Mouse (Mus musculus) retina, postnatal 7 days (tissue): ENCODE data around the gene Tmem82.

Experiments
- DNase-seq: peaks from one replicate; pipeline ENCODE4 v3.0.0-alpha.2; 2012; ENCODE audit warnings: low read depth, low spot score

Gene Tmem82

DNA sequence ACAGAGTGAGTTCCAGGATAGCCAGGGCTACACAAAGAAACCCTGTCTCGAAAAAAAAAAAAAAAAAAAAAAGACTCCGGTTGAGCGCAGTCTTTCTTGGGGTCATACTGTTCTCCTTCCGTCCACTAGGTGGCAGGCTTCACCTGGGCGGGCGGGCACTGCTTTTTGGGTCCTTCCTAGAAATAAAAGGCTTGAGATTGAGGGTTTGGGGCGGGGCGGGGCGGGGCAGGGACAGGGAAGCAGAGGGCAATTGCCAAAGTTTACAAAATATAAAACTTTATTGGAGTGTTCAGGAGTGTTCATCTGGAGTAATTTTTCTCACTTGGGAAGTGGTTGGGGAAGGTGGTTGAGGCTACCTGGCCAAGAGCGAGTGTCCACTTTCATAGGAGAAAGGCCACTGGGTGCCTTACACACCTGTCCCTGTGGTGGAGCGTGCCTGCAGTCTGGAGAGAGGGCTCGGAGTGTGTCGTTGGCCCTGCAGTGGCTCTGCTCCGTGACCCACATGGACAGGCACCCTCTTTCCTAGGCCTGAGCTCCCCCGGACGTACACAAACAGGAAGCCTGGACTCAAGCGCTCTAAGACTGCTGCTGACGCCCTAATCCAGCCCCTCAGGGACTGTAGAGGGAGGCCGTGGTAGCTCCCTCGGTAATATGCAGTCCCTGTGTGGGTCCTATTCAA, at the start of gene Tmem82:
Gene Tmem82, minus strand, starts transcription at position 69 of the 679 bp plus-strand sequence.
- DNase-seq: no peak

DNA sequence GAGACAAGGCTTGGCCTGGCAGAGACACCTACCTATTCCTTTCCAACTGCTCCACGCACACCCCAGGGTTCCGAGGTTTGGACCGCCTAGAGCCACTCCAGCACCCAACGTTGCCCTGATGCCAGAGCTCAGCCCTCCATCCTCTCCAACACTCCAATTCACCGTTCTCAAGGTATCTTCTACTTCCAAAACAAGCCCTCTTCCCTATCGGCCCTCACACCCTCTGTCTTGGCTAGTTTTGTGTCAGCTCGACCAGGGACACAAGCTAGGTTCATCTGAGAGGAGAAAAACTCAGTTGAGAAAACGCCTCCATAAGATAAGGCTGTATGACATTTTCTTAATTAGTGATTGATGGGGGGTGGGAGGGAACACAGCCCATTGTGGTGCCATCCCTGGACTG, 46.4 kb upstream of the Tmem82 start, which contains the start of gene Plekhm2:
Gene Plekhm2, minus strand, starts transcription at position 101 of the 400 bp plus-strand sequence.
- no peak for DNase-seq

DNA sequence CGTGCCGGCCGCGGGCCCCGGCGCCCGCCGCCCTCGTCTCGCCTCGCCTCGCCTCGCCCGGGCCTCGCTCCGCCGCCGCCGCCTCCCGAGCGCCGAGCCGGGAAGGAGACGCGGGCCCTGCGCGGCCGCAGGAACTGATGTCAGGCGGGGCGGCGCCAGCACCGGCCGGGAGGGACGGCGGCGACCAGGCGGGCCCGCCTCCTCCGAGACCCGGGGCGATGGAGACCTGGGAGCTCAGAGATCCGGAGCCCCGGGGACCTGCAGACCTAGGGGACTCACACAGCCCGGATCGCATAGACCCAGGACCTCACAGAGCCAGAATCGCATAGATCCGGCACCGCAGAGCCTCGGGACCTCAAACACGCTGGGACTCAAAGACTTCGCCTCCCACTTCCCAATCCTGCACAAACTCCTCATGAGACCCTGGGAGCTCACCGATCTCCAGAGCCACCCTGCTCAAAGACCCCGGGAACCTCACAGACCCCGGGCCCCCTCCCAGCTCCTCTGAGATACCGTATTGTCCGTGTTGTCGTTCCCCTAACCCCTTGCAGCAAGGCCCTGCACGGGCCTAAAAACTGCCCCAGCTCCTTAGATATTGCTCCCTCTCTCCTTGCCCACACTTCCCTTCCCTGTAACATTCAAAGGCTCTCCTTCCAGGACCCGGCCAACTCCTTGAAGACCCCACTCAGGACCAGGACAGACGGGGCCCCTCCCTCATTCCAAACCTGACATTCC, 45.7 kb upstream of the Tmem82 start:
- peak; percentile 42 for DNase-seq

DNA sequence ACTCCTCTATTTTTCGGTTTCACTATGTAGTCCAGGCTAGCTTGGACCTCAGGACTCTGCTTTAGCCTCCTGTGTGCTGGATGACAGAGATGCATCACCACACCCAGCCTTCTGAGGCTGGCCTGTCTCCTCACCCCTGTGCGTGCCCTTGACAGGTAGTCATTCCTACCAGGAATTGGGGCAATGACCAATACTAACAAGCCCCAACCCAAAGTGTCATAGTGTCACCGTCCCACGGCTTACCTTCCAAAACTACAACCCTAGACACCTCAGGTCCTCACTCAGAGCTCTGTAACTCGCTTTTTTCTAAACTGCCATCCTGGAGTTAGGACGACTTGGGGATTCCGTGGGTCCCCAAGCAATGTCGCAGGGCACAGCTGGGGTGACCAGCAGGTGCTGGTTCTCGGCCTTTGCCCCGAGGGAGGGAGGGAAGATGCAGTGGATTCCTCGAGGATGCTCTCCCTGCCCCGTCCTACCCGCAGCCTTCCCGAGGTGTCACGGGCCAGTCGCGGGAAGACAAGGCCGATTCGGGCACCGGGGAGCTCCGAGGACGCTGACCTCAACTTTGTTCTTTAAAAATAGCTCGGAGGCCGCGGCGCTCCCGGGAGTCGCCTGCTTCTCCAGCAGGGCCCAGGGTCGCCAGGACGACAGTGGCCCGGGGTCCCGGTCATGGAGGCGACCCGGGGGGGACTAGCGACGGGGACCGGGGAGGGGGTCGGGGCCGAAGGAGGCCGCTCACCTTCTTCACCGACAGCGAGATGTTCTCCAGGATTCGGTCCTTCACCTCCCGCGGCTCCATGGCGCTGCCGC, 44.9 kb upstream of the Tmem82 start:
- no peak for DNase-seq

DNA sequence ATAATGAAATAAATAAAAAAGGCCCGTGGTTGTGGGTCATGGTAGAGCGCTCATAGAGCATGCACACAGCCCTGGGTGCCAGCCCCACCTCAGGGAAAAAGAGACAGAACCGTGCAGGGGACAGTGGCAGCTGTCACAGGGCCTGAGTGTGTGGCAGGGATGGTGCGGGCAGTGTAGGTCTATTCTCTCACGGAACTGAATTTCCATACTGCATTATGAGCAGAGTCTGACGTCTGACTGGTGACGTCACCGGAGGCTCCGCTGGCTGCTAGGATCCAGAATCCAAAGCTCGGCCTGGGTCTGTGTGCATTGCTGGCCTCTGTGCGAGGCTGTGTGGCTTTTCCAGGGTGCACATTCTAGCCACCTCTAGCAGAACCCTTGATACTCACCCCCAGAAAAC, 42.5 kb upstream of the Tmem82 start:
- no peak for DNase-seq

DNA sequence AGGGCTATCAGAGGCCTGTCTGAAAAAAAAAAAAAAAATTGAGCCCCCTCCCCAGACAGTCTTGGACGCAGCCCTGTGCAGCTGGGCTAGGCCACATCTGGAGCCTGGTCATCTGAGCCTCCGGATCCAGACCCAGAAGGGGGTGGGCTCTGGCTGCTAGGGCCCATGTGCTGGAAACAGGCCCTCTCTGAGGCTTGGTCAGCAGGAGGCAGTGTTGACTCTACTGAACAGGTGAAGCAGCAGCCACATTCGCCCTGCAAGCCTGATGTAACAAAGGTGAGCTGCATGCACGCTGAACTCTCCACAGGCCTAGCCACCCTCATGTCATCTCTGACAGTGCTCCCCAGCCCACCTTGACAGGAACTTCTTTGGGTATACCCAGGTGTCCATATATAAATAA, 41.3 kb upstream of the Tmem82 start:
- DNase-seq: no peak

DNA sequence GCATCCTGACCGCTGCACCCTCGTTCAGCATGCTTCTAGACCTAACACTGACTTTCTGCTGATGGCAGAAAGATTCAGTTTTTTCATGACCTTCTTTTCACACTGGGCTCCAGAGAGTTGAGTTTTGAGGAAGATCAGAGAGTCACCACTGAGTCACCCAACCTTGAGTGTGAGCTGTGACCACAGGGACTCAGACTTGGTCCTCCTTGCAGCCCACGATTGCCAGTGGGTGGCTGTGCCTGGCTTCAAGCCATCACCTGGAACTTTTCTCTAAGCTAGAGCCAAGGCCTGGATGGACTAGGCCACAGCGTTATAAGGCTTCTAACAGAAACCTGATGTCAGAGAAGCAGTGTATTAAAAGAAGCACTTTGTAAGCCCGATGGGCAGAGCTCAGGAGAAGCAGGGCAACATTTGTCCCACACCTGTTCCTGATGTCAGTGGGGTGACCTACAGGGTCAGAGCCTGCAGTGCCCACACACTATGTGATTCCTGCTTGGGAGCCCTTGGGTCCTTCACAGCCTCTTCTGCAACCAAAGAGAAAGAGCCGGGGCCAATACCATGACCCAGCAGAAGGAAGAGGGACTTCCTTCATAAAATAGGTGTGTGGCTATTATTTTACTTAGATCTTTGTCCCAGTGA, 40.5 kb upstream of the Tmem82 start:
- DNase-seq: no peak

DNA sequence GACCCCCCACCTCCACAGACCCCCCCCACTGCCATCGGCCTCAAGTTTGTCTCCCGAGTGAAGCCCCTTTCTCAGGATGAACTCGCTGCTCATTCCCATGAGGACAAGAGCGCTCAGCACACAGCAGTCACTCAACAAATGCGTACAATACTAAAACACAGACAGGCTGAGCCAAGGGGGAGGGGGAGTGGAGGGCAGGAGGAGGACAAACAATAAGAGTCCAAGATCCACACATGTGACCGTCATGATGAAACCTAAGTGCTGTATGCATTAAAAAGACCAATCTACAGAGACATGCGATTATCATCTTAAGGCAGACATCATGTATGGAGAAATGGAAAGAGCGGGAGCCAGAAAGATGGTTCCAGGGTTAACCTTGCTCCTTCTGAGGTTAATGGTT, 38.5 kb upstream of the Tmem82 start:
- DNase-seq: no peak

DNA sequence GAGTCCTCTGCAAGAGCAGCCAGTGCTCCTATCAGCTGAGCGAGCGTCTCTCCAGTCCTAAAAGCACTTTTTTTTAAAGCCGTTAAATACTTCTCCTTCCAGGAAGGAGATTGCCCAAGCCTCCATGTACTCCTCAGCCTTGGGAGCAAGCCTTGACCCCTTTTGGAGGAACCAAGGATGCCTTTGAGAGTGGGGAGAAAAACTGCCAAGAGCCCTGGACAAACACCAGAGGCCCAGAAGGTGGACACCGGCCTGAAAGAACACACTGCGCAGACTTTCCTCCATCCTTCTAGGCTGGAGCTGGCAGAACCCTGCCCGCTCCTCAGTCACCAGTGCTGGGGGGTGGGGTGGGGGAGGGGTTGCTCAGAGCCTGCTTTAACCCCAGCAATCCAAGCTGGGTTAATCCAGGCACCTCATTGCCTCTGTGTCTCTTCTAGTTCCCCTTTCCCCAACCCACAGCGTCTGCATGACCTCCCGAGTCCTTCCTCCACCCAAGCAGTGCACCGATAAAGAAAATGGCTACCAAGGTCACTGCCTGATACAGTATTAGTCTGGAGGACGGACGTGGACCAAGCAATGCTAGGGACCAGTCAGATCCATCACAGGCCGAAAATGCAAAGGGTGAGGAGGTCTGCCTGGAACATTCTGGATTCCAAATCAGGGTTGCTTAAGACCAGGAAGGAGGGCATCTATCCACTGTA, 37.6 kb upstream of the Tmem82 start:
- no peak for DNase-seq

DNA sequence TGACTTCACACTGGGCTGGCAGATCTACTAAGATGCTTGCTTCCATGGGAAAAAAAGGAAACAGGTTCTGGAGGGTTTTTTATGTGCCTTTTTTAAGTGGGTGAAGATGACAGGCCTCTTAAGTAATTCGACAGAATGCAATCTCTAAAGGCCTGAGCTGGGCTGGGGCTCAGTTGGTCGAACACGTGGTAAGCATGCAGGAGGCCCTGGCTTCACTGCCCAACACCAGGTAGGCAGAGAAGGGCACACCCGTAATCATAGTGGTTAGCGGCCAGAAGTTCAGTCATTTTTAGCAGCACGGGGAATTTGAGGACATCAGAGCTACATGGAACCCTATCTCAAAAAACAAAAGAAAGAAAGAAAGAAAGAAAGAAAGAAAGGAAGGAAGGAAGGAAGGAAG, 36.1 kb upstream of the Tmem82 start:
- DNase-seq: no peak

DNA sequence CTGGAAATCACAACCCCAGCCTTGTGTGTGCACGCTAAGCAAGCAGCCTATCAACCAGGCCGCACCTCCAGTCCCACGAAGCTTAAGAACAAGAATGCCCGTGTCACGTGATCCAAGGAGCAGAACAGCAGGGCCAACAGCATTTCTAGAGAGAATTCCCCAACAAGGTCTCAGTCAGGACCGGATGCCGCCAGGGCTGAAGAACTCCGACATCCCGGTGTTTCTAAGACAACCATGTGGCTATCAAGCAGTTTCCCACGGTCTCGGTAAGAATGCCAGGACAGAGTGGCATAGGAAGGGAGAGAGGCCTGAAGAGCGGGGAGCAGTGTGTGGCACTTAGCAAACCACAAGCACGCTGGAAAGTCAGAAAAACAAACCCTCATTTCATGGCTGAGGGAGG, 35.4 kb upstream of the Tmem82 start:
- no peak for DNase-seq

DNA sequence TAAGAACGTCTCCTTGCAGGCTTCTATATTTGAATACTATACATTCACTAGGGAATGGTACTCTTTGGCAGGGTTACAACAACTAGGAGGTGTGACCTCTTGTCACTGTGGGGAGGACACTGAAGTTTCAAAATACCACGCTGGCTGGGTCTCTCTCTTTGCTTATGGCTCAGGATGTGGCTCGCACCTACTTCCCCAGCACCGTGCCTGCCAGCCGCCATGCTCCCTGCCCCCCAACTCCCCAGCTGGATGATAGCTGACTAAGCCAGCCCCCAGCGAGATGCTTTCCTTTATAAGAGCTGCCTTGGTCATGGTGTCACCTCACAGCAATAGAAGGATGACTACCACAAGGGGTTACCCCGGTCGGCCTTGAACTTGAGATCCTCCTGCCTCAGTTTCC, 34.6 kb upstream of the Tmem82 start:
- no peak for DNase-seq

DNA sequence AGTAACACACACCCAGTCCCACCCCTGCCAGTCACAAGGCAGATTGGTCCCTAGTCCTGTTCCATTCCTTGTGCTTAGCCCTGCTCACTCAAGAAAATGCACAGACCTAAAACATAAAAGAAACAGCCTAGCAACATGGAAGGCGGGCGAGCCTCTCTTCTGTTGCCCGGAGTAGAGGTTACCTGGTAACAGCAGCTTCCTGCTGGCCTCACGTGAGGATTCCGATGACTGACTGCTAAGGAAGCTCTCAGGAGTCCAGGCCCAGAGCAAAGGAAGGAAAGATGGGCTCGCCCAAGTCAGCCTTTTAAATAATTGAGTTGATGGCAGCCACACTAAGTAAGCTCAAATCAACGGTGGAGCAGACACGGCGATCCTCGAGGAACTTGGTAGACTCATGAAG, 33.5 kb upstream of the Tmem82 start:
- no peak for DNase-seq

DNA sequence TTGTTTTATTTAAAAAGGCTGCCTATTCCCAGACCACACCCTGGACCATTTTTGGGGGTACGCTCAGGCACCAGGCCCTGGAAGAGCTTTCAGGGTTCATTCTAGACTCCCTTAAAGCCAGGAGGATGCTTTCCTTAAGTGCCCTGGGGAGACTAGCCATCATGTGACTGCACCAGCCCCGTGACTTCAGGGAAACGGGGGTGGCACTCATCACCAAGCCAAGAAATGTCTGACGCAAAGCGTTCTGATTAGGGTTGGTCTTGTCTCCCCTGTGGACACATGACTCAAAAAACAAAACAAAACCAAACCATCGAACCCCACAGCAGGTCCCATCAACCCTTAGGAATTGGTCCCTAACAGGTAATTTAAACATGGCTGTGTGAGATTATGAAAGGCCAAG, 32.9 kb upstream of the Tmem82 start:
- DNase-seq: no peak

DNA sequence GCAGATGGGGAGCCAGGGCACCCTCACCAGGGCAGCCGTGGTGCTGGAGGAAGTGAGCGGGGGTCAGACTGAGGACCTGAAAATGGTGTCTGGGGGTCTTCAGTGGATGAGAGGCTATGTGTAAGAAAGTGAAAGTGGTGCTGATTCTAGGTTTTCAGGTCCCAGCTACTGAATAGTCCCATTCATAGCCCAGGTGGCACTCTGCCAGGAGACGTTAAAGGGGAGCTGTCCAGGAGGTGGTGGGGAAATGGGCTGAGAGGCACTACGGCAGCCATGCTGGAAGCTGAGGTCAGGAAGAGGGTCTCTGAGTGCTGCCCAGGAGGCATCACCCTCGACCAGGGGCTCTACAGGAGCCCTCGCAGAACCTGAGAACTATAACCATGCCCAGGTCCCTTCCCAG, 30.8 kb upstream of the Tmem82 start:
- no peak for DNase-seq

DNA sequence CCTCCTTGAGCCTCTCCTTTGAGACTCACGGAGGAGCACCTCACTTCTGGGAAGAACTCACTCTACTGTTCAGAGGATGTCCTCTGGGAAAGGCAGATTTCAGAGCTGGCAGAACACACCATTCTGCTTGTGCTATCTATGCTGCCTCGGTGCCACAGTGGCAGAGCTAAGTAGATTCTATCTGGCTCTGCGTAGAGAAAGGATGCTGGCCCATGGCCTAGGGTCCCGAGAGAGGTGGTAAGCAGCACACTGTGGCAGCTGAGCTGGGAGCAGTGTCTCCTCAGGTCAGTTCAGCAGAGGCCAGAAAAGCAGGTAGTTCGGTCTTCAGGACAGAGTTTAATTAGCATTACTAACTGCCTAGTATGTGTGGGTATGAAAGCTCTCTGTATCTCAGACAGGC, 29.8 kb upstream of the Tmem82 start:
- DNase-seq: no peak

DNA sequence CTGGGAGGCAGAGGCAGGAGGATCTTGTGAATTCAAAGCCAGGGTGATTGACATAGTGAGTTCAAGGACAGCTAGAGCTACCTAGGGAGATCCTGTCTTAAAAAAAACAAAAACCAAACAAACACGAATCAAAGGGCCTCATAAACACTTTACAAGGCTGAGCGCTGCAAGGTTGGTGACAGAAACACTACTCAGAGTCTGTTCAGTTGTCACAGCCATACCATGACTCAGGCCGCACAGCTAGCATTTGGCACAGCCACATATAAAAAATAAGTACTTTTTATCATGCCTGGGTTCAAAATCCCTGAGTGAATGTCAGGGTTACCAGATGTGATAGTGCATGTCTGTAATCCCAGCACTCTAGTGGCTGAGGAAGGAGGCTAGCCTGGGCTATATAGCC, 28.8 kb upstream of the Tmem82 start:
- DNase-seq: no peak

DNA sequence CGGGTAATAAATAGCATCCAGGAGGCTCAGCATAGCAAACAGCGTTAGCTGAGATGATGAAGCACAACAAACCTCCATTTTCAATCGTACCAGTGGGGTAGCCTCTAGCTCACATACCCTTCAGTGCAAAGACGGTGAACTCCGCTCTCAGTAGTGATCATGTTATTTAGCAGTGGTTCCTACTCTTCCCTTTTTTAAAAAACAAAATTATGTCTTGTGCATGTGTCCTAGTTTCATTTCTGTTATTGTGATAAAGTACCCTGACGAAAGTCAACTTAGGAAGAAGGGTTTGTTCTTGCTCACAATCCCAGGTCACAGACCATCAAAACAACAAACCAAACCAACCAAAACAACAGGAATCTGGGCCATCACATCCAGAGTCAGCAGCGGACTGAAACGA, 27.6 kb upstream of the Tmem82 start:
- DNase-seq: no peak

DNA sequence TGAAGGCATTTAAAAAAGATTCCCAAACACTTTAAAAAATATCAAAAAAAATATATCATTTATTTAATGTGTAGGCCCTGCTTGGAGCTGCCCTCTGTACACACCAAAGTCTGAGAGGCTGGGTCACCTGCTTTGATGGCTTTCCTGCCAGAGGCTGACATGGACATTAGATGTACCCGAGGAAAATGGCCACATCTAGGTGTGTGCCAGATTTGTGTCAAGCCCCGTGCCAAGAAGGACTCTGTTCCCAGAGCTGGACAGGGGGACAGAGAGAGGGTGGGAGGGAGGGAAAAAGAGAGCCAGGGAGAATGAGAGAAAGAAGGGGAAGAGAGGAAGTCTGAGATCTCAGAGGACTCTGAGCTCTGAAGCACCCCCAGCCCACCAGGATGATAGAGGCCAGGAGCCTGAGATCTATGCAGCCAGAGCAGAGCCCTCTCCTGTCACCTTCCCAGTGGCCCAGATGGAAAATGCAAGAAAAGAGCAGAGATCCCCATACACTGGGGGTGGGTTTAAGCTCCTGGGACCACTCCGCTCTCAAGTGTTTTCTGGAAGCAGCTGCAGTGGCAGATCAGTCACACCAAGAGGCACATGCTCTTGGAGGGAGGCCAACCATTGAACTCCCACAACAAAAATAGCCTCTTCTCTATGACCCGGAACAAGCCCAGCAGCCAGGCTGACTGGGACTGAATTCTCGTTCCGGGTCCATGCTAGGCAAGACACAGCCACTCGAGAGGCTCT, 24.9 kb upstream of the Tmem82 start:
- DNase-seq: no peak

DNA sequence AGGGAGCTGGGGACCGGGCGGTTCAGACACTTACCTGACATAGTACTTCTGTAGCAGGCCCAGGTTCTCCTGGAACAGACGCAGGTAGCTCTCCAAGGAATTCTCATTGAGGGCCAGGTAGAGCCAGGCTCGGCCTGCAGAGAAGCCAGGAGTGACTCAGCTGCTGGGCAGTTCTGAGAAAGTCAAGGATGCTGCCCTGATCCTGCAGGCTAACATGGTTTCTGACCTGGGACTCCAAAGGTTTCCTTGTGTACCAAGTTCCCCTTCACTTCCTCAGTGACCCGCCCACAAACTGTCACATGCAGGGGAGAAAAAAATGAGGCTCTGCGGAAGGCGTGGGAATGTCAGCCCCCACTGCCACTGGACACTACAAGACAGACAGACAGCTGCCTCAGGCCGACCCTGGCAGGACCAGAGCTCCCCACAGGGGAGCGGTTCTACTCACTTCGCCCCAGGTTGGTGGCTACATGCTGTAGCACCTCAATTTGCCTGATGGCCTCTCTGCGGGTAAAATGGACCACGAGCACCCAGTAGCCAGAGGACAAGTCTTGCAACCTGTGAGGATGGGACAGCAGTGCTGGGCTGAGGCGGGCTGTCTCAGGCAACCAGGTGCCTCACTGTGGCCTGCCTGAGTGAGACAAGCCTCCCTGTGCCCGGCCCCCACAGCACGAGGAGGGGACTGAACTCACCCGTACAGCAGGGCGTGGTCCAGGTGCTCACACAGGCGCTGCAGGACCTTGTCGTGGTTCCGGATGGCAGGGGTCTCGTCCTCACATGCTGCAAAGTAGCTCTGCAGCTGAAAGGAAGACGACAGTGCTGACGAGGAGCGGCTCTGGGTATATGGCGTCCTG, 23.8 kb upstream of the Tmem82 start:
- no peak for DNase-seq
